Mouse (Mus musculus) gastrocnemius, adult 18-20 months (tissue): ENCODE measurements around the gene Tnfrsf18. TPM values are rescaled to one million over a fixed set of nuclear protein-coding genes. Genes with fewer than 3 reads are reported as not detected.

Experiments
- DNase-seq: peaks from one replicate; pipeline ENCODE4 v3.0.0; 2021; ENCODE audit warnings: low spot score
- microRNA-seq: library from miRNA; unstranded; fragments of <30 nt; microRNA quantifications from one replicate; pipeline ENCODE4 v1.2.0, GENCODE M21; 2021
- total RNA-seq, 2 experiments: library from RNA; stranded (reverse); gene quantifications; 2 replicates each; pipeline ENCODE4 v1.2.3; 2021

The Tnfrsf18 gene
- total RNA-seq, 2 experiments from 2014 or later, result not detected

GRCm38 (mm10) chr4:156076911-156077382 lies 51.0 kb downstream of the Tnfrsf18 start:
- no peak for DNase-seq

DNA sequence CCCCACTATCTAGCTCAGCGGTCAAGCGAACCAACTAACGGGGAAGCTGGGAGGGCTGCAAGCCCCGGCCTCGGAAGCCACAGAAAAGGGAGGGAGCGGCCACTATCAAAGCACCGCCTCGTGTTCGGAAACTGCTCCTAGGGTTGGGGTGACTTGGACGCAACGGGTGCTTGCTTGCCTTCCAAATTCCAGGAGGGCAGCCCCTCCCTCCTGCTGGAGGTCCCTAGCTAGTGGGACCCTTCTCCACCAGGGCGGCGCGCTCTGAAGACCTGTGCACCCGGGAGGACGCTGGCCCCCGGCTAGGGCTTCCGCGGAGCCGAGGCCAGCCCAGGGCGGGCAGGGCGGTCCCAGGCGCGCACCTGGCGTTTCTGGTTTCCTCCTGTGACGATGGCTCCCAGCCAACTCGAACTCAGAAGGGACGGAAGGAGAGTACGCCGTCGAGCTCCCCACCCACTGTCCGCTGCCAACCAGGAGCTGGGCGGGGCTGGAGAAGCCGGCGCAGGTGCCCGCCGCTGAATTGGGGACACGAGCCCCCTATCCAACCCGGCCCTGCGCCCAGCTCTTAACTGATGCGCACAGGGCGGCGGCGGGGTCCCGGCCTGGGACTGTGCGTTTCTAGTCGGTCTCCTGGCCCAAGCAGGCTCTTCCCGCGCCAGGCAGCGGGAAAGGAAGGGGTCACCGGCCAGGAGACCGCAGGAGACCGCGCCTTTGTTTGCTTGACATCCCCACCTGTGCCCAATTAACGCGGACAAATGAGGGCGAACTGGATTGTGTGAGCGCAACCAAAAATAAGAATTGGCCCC lies 51.7 kb downstream of the Tnfrsf18 start:
- DNase-seq, result no peak

Small RNA genes lying within 50 kb of the gene (microRNA-seq; reads per million reads assigned to microRNA genes)
- 2.0 reads per million for gene Mir200a
- 16.4 reads per million, percentile 33 among the genes with 10 or more reads in this experiment for gene Mir200b
- 6.8 reads per million, percentile 17 among the genes with 10 or more reads in this experiment for gene Mir429

Other genes with a start within 250 kb of the Tnfrsf18 start
- under 1 TPM; 0.39 to 0.47 TPM for gene Tmem88b, start 240.3 kb upstream of the Tnfrsf18 start, total RNA-seq
- gene Ankrd65, start 235.7 kb upstream of the Tnfrsf18 start, total RNA-seq, result not detected
- 10 to 100 TPM; 50.3 to 54.0 TPM for gene Mrpl20, start 223.3 kb upstream of the Tnfrsf18 start, total RNA-seq
- gene Ccnl2, start 213.7 kb upstream of the Tnfrsf18 start, total RNA-seq, result 10 to 100 TPM; 15.4 to 18.3 TPM
- 10 to 100 TPM; 79.5 to 82.6 TPM for gene Aurkaip1, start 194.9 kb upstream of the Tnfrsf18 start, total RNA-seq
- gene Mxra8, start 186.5 kb upstream of the Tnfrsf18 start, total RNA-seq, result 10 to 100 TPM; 25.0 to 29.7 TPM
- 100 to 1,000 TPM; 104 to 106 TPM for gene Dvl1, start 178.8 kb upstream of the Tnfrsf18 start, total RNA-seq
- gene Tas1r3, start 162.8 kb upstream of the Tnfrsf18 start, total RNA-seq, result under 1 TPM; 0.09 to 0.12 TPM
- gene Cptp, start 156.7 kb upstream of the Tnfrsf18 start, total RNA-seq, result 10 to 100 TPM; 13.0 to 16.2 TPM
- gene Ints11, start 156.6 kb upstream of the Tnfrsf18 start, total RNA-seq, result 10 to 100 TPM; 13.9 to 14.0 TPM
- 10 to 100 TPM; 11.2 to 13.2 TPM for gene Pusl1, start 134.4 kb upstream of the Tnfrsf18 start, total RNA-seq
- gene Acap3, start 134.3 kb upstream of the Tnfrsf18 start, total RNA-seq, result 1 to 10 TPM; 6.6 to 7.3 TPM
- 10 to 100 TPM; 62.3 to 66.4 TPM for gene Ube2j2, start 82.3 kb upstream of the Tnfrsf18 start, total RNA-seq
- gene C1qtnf12, start 63.8 kb upstream of the Tnfrsf18 start, total RNA-seq, result 10 to 100 TPM; 16.9 to 19.7 TPM
- gene B3galt6, start 33.5 kb upstream of the Tnfrsf18 start, total RNA-seq, result 1 to 10 TPM; 1.3 TPM
- gene Sdf4, start 33.3 kb upstream of the Tnfrsf18 start, total RNA-seq, result 10 to 100 TPM; 77.2 to 85.0 TPM
- 1 to 10 TPM; 1.2 to 1.3 TPM for gene Tnfrsf4, start 12.3 kb upstream of the Tnfrsf18 start, total RNA-seq
- not detected for gene Ttll10, start 33.2 kb downstream of the Tnfrsf18 start, total RNA-seq
- 1 to 10 TPM; 2.1 to 3.1 TPM for gene 9430015G10Rik, start 83.8 kb downstream of the Tnfrsf18 start, total RNA-seq
- not detected for gene Rnf223, start 104.3 kb downstream of the Tnfrsf18 start, total RNA-seq
- 1 to 10 TPM; 4.8 to 5.6 TPM for gene Agrn, start 171.3 kb downstream of the Tnfrsf18 start, total RNA-seq
- under 1 TPM; 0.32 to 0.74 TPM for gene Isg15, start 174.7 kb downstream of the Tnfrsf18 start, total RNA-seq
- 1 to 10 TPM; 3.7 to 4.9 TPM for gene AW011738, start 177.1 kb downstream of the Tnfrsf18 start, total RNA-seq
- 100 to 1,000 TPM; 143 to 233 TPM for gene Perm1, start 189.7 kb downstream of the Tnfrsf18 start, total RNA-seq
- 1 to 10 TPM; 5.9 to 6.7 TPM for gene Plekhn1, start 208.7 kb downstream of the Tnfrsf18 start, total RNA-seq
- 10 to 100 TPM; 31.2 to 33.4 TPM for gene Noc2l, start 209.8 kb downstream of the Tnfrsf18 start, total RNA-seq
- gene Samd11, start 229.5 kb downstream of the Tnfrsf18 start, total RNA-seq, result not detected